Mouse (Mus musculus) spleen, adult 18-20 months (tissue): ENCODE measurements around the gene Gm20388.

ENCODE experiments used
- DNase-seq, 2 experiments: peaks; one replicate each; pipeline ENCODE4 v3.0.0; 2022; ENCODE audit warnings: mixed read lengths in 2 of 2

Gm20388 gene

DNA sequence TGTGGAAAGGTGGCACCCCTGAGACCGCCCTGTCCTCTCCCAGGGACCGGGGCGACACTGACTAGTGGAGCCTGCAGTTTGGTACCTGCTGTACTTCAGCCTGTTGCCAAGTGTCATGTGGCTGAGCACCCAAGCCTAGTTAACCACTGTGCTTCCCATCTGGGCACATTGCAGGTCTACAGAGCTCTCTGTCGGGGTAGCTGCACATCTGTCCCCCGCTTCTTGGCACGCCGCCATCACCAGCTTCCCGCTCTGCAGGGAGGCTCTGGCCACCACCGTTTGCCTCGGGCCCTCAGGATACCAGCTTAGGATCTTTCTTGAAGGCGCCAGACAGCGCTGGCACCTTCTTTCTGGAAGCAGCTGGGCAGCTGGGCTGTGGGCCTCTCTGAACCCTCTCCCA lies 323.8 kb downstream of the Gm20388 start:
- DNase-seq, result no peak

DNA sequence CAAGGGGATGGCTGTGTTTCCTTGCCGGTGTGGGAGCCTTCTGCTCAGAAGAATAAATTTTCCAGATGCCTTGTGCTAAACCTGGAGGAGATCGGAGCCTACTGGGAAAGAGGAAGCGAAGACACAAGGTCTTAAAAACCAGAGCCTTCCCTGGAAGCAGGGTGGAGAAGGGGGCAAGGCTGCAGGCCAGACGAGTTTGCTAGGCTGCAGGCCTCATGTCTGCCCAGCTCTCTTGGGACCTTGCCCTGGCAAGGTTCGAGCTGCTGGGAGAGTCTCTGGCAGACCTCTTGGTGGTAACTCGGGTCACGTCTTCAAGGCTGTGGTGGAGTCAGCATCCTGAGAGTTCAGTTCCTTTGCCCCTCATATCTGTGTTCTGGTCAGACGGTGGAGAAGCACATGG lies 324.2 kb downstream of the Gm20388 start:
- DNase-seq, result no peak

DNA sequence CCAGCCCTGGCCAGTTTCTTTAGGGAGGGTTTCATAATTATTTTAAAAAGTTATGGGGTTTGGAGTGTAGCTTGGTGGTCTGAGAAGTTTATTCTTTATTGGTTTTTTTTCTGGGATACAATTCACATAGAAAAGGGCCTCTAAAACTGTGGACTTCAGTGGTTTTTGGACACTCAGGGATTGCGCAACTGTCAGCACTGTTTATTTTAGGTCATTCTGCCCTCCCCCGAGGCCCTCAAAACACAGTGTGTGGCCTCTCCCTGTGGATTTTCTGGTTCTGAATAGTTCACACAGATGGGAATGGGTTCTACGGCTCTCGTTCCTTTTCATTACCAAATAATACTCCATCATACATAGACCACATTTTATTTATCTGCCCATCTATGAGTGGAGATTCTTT lies 332.6 kb downstream of the Gm20388 start:
- DNase-seq, result no peak

DNA sequence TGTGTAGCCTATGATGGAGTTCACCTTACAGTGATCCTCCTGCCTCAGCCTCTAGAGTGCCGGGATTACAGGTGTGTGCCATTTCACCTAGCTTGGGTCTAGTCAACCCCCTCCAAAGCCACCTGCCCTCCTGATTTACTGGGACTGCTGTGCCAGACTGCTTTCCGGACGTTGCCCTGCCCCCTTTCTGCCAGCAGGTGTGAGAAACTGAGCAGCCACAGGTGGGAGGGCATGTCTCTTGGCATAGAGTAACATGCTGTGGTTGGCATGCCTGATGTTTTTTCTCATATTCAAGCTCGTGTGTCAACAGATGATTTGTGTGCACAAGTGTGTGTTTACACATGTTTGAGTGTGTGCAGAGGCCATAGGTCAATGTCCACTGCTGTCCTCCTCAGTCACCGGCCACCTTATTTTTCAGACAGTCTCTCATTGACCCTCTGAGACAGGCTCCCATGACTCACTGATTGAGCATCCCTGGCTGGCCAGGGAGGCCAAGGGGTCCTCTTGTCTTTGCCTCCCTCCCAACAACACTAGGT lies 333.3 kb downstream of the Gm20388 start:
- no peak for DNase-seq

DNA sequence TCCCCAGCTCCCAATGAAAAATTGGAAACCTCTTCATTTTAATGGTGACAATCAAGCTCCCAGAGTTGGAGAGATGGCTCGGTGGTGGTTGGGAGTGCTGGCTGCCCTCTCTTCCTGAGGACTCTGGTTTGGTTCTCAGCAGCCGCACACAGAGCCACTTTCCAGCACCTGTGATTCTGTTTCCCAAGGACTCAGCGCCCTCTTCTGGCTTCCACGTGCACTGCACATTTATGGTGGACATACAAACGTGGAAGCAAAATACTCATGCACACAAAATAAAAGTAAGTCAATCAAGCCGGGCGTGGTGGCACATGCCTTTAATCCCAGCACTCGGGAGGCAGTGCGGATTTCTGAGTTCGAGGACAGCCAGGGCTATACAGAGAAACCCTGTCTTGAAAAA lies 333.9 kb downstream of the Gm20388 start:
- no peak for DNase-seq

DNA sequence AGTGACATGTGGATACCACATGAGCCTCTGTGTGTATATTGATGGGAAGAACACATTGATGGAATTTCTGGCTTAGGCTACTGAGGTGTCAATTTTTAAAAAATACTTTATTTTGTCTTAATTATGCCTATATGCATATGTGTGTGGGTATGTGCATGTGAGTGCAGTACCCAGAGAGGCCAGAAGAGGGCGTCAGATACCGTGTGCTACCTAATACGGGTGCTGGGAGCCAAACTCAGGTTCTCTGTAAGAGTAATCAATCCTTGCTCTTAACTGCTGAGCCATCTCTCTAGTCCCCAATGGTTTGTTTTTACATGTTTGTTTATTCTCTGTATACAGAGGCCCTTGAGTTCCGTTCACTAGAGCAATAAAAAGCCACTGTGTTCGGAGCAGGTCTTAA lies 337.0 kb downstream of the Gm20388 start:
- no peak for DNase-seq

DNA sequence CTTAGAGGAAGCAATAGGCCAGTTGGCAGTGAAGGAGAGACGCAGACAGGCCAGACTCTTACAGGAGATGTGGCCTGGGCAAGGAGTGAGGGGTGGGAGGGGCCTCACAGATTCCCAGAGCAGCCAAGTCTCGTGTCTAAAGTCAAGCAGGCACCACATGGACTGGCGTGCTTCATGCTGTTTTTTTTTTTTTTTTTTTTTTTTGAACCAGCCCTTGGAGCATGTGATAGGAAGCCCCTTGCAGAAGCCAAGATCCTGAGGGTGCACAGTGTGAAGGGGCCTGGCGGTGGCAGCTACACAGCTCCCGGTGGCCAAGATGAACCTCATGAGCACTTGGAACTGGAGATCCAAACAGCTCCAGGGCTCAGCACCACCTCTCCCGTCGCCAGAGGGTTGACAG lies 337.4 kb downstream of the Gm20388 start:
- no peak for DNase-seq

DNA sequence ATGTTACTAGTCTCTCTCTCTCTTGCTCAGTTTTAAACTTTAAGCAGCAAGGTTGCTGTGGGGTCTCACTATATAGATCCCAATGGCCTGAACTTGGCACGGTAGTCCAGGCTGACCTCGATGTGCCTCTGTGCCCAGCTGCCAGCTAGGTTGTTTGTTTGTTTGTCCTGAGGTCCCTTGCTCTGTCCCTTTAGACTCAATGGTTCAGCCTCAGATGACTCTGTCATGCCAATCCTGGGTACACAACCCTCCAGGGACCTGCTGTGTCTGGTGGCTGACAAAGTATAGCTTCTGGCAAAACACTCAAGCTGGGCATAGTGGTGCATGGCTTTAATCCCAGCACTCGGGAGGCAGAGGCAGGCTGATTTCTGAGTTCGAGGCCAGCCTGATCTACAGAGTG lies 337.8 kb downstream of the Gm20388 start:
- no peak for DNase-seq

DNA sequence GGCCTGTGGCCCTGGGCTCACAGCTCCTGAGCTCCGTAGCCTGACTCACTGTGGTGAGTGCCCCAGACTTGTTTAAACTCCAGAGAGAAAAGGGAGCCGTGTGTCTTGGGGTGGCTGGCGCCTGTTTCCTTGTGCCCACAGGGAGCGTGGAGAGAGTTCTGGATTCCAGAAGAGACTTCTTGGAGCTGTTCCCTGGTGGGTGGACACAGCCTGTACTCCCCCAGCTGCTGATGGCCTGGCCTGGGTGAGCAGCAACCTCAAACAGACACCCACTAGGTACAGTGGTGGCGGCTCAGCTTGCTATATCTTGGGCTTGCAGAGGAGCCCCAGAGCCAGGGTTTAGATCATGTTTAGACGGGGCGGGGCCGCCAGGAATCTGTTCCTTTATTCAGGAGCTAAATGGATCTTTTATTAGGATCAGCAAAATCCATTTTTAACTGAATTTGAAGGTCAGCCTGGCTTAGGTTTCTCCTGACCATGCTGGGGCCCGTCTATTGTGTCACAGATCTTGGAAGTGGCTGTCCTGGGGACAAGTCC lies 339.2 kb downstream of the Gm20388 start:
- DNase-seq, result no peak

DNA sequence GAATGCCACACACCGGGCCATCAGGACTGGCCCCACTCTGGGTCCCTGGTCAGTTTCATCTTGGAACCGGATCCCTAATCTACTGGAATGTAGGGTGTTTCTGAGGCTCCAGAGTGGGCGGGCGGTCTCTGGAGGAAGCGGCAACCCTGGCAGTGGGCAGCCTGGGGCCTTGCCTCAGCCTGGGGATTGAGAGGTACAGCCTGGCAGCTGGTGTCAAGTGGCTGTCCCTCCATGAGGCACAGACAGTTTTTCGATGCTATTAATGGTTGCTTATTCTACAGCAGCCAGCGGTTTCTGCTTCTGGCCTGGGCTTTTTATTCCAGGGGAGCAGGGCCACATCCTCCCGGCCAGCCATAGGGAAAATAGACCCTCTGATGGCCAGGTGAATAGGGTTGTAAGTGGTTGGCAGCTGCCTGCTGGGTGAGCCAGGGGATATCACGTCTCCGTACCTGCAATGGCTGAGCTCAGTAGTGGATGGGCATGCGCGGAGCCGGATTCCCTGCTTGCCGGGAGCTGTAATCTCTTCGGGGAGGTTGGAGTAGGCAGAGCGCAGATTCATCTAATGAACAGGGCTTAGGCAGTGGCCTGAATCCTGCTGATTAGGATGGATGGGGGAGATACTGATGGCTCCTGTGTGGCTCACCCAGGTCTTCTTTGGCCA lies 340.2 kb downstream of the Gm20388 start:
- DNase-seq, result no peak

DNA sequence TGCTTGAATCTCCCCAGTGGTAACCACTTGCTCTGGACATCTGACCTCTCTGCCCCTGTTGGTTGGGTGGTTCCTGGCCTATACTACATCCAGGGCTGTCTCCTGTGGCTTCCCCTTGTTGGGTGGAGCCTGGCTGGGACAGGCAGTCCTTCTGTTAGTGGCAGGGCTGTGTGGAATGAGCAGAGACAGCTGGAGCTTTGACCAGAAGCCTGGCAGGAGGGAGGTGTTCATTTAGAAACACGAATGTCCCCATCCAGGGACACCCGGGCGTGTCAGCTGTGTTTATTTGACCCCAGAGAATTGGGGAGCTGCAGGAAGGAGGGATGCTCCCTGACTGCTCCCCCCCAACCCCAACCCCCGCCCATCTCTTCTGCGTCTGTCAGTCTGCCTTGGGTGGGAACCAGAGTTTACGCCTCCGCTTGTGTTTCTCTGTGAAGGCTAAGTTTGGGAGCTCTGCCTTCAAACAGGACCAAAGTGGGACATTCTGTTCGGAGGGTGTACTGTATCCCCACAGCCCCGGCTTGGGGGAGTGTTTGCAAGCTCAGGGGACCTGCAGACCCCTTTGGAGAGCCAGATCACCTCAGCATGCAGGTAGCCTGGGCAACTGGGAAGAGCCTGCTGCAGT lies 340.9 kb downstream of the Gm20388 start:
- DNase-seq, result no peak

DNA sequence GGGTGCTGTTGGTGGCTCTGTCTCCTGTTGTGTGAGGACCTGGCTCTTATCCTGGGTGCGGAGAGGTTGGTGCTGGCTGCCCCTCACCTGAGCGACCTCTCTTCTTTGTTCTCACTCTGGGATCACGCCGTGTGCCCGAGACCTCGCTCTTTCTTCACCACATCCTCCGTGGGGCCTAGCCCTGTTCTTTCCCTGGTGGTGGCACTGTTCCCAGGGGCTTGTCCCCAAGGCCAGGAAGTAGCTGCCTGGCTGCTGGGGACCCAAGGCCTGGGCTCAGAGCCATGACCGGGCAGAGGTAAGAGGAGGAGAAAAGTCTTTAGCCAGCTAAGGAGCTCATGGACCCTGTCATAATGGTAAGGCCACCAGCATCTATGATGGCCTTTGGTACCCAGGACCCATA lies 343.0 kb downstream of the Gm20388 start:
- no peak for DNase-seq

DNA sequence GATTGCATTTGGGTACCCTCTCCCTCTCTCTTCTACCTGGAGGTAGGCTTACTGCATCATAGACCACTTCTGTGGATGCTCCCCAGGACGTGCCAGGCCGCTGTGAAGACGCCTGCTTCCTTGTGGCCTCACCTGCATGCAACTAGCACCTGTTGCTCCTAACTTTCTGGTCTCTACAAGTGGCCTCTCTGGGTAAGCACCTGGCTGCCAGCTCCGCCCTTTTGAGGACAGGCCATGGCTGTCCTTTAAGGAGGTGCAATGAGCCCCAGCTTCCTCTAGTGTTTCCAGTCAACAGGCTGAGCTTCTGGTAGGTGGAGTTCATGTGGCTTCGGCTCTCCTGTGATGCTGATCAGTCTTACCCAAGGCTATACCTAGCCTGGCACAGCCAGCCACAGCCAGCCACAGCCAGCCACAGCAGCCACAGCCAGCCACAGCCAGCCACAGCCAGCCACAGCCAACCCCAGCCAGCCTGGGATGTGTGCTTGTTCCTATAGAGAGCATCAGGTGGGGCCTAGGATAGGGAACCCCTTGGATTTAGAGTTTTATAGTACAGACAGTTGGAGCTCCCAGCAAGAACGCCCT lies 344.9 kb downstream of the Gm20388 start:
- DNase-seq, result no peak

DNA sequence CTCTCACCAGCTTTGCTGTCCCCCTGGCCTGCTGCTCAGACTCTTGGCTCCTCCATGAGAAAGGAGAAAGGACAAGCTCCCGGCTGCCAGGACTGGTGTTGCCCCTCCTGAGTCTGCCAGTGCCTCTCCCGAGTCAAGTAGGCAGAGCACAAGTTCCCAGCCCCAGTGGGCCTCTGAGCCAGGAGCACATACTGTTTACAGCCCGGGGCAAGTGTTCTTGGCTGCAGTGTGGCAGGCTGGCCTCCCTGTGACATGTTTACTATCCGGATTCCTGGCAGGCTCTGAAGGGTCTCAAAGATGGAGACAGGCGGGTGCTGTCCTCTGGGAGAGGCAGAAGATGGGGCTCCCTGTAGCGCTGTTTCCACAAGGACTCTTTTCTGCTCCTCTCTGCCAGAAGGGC lies 346.3 kb downstream of the Gm20388 start:
- no peak for DNase-seq

DNA sequence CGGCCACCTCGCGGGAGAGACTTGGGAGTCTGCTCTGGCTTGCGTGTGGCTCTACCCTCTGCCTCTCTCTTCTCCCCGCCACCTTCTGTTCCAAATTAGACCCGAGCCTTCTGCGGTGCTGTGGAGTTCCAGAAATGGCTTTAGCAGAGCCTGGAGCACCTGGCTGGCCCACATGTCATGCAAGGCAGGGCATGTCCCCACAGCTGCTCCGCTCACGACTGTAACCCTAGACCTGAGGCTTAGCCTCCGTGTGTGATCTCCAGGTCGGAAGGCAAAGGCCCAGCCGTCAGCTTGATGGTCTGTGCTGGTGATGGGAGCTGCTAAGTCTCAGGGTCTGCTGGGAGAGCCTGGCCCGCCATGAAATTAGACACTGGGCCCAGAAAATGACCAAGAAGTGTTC lies 348.6 kb downstream of the Gm20388 start:
- DNase-seq, result no peak

DNA sequence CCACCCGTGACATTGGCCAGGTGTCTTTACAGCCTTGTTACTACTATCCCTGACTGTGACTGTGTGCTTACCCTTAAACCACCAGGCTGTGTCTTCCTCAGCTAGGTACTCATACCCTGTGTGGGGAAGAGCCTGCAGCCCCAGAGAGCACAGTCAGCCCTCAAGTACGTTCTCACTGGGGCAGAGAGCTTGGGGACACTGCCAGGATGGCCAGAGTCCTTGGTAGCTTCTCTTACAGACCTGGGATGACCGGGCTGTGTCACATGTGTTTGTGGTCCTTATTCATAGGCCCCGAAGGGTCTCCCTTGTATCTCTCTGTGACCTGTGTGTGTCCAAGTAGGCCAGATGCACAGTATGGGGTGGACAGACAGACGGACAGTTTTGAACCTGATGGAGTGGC lies 350.0 kb downstream of the Gm20388 start:
- DNase-seq, result no peak

DNA sequence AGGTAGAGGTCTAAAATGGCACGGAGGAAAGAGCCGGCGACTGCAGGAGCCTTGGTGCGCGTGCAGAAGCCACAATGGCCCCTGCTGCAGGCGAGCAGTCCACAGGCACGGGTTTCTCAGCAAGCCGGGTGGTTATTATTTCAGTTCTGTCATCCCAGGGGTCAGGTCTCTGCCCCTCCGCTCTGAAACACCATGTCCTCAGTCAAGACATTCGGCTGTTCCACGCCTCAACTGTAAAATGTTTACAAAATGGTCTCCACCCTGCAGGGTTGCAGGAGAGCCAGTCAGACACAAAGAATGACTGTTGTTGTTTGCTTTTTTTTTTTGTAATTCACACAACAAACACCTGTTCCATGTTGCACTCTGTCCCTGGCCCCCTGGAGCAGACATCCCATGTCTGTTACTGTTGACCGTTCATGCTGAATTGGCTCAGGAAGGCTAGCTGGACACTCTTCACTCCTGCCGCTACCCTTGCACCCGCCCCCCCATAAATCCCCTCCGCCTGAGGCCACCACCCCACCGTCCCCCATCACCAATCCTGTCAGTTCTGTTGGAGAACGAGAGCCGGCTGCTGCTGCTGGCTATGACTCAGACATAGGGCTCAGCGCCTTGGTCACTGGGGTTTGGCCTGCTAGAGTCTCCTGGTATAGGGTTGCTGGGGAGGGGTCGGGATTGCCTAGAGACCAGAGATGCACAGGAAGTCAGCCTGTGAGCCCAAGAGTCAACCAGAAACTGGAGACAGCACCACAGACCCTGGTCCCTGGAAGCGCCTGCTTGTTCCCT lies 350.9 kb downstream of the Gm20388 start:
- DNase-seq, result no peak

DNA sequence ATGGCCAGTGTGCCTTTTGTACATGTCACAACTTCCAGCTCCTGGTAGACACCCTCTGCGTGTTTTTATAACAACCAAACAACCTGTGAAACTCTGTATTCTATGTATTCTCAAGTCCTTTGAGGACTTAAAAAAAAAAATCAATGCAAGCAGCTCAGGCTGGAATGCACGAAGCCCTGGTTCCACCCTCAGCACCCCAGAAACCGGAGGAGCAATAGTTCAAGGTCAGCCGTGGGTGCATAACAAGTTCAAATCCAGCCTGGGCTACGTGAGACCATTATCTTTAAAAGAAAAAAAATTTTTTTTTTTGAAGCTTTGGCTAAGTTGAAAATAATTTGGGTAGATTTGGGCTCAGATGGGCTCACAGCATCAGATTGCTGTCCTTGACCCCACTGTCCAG lies 353.2 kb downstream of the Gm20388 start:
- no peak for DNase-seq

DNA sequence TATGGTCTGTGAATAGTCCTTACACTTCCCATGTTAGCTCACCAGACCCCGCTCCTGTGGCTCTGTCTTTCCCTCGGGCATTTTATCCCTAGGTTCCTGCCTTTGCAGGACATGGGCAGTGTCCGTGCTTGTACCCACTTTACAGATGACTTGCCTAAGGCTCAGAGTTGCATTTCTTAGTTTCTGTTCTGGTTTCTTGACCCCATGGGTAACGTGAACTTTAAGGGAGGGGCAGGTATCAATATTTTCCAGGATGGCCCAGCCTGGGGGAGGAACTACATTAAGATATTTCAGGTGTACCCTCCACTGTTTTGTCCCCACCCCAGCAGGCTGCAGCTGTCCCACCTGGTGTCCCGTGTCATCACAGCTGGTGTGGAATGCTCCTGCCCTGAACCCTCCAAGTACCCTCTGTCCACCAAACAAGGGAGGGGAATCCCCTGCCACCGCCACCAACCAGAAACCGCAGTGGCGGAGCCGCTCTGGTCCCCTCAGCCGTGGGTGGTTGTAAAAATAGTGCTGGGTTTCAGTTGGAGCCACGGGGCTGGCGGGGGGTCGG lies 353.8 kb downstream of the Gm20388 start:
- DNase-seq, result peak; percentile 24 to 28

DNA sequence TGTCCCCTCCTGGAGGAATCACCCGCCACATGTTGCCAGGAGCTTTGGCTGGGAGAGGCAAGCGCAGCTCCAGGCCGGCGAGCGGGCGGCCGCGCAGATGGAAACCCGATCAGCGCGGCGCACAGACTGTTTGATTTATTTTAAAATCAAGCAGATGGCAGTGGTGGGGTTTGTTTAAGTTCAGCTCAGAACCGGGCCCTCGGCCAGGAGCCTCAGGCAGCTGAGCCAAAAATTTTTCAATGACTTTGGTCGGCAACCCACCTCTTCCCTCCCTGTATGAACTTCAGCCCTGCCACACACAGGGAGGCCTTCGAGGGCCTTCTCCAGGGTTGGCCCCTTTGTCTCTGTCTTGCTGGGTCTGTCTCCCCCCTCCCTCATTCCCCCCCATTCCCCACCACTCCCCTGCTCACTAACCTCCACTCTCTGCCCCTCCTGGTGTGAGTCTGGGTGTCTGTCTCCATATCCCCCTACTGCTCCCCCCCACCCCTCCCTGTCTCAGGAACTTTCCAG lies 354.4 kb downstream of the Gm20388 start:
- DNase-seq, result no peak

DNA sequence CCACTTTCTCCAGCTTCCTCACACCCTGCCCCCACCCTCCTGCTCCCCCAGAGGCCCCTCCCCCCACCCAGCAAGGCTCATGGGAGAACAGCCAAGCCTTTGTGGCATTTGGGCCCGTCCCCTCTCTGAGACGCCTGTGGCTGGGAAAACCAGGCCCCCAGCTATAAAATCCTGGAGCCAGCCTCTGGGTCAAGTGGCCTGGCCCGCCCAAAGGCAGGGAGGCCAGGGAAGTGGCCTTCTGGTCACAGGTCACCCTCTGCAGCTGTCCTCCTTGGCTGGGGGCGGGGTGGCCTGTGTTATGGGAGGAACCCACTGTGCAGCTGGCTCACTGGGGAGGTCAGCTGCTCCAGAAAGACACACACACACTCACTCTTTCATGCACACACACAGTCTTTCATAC lies 354.8 kb downstream of the Gm20388 start:
- DNase-seq, result peak; percentile 40 to 41

DNA sequence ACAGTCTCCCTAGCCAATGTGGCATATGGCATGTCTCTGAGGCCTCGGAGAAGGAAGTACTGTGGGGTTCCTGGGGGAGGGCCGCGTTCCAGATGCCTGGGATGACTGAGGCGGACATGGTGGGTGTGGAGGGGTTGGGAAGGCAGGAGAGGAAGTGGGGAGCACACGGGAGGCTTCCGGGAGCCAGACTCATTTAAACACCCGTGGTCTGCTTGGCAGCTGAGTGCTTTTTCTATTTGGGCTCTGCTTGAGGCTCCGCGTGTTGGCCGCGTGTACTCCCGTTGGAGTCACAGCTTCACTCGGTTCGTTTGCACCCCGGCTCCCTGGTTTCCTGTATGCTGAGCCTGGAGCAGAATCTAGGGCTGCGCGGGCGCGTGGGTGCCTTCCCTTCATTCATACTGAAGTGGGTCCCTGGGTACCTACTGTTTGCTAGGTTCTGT lies 357.9 kb downstream of the Gm20388 start:
- no peak for DNase-seq

DNA sequence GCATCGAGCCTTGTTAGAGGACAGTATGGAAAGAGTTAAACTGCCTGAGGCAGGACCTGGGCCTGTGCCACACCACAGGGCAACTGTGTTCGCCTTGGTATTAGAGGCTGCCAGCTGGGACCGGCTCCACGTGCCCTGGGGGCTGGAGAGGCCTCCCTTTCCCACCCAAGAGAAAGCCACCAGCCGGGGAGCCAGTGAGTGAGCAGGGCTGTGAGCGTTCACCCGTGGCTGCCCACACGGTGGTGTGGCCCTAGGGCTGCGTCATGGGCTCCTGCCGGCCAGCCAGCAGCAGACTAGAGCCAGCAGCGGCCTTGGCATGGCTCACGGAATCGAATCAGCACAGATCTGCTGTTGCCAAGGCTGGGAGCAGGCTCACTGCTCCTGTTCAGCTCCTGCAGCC lies 359.8 kb downstream of the Gm20388 start:
- DNase-seq, result no peak
